Mouse (Mus musculus) MEL (cell line): ENCODE data around the gene Zfp217. TPM values are rescaled to one million over a fixed set of nuclear protein-coding genes. Genes with fewer than 3 reads are reported as not detected.

Experiments
- DNase-seq: peaks from one replicate; pipeline ENCODE4 v3.0.0; 2011; ENCODE audit warnings: low read depth, low spot score
- H3K27ac ChIP-seq: 2 replicates; pipeline ENCODE4 v1.5.1; 2012; ENCODE audit warnings: low read depth, mild to moderate bottlenecking, control low read depth, low read length, moderate library complexity; ENCODE audit not compliant: control insufficient read depth
- H3K27me3 ChIP-seq, 2 experiments: fragments of 150-350 bp in 1 of 2; sonication (generic) in 1 of 2; 2 replicates each; pipeline ENCODE4 v1.6.1; 2012; ENCODE audit warnings: low read length in 2 of 2, mild to moderate bottlenecking in 2 of 2, improper control_type of control experiment in 1 of 2, moderate library complexity in 1 of 2; ENCODE audit not compliant: insufficient read depth in 2 of 2, control insufficient read depth in 1 of 2
- H3K36me3 ChIP-seq, 2 experiments: 2 replicates each; pipeline ENCODE4 v1.6.1; 2012 to 2014; ENCODE audit warnings: low read length in 2 of 2, improper control_type of control experiment in 1 of 2, inconsistent platforms in 1 of 2, mild to moderate bottlenecking in 1 of 2; ENCODE audit not compliant: insufficient read depth in 2 of 2, control insufficient read depth in 1 of 2
- H3K4me1 ChIP-seq, 2 experiments: fragments of 150-350 bp in 1 of 2; sonication (generic) in 1 of 2; 2 replicates each; pipeline ENCODE4 v1.6.1; 2012; ENCODE audit warnings: low read length in 2 of 2, improper control_type of control experiment in 1 of 2, mild to moderate bottlenecking in 1 of 2; ENCODE audit not compliant: insufficient read depth in 2 of 2, control insufficient read depth in 1 of 2
- H3K4me3 ChIP-seq, 2 experiments: fragments of 150-350 bp in 1 of 2; sonication (generic) in 1 of 2; 2 replicates each; pipeline ENCODE4 v1.5.1; 2012; ENCODE audit warnings: low read depth in 2 of 2, low read length in 2 of 2, mild to moderate bottlenecking in 2 of 2, moderate library complexity in 2 of 2, control low read depth in 1 of 2, improper control_type of control experiment in 1 of 2; ENCODE audit not compliant: control insufficient read depth in 1 of 2, insufficient read depth in 1 of 2
- H3K79me2 ChIP-seq: 2 replicates; pipeline ENCODE4 v1.6.1; 2012; ENCODE audit warnings: mild to moderate bottlenecking, low read length, moderate library complexity; ENCODE audit not compliant: control insufficient read depth, poor library complexity, insufficient read depth
- H3K9ac ChIP-seq: 2 replicates; pipeline ENCODE4 v1.6.1; 2012; ENCODE audit warnings: low read depth, mild to moderate bottlenecking, control low read depth, low read length, moderate library complexity; ENCODE audit not compliant: control insufficient read depth, poor library complexity, severe bottlenecking
- H3K9me3 ChIP-seq: fragments of 150-350 bp; sonication (generic); replicated peaks from 2 replicates; pipeline ENCODE4 v1.6.1; 2012; ENCODE audit warnings: mild to moderate bottlenecking, low read length, improper control_type of control experiment, moderate library complexity; ENCODE audit not compliant: insufficient read depth
- BHLHE40 ChIP-seq: IDR thresholded peaks from 2 replicates; pipeline ENCODE4 v1.6.1; 2012; ENCODE audit warnings: low read depth, mild to moderate bottlenecking, inconsistent platforms, low read length, improper control_type of control experiment, borderline replicate concordance
- ELF1 ChIP-seq: IDR thresholded peaks from 2 replicates; pipeline ENCODE4 v1.6.1; 2014; ENCODE audit warnings: low read depth, mild to moderate bottlenecking, inconsistent platforms, low read length, improper control_type of control experiment, moderate library complexity
- ETS1 ChIP-seq: IDR thresholded peaks from 2 replicates; pipeline ENCODE4 v1.6.1; 2012; ENCODE audit warnings: low read depth, mild to moderate bottlenecking, inconsistent platforms, low read length, improper control_type of control experiment, moderate library complexity
- GATA1 ChIP-seq: IDR thresholded peaks from 2 replicates; pipeline ENCODE4 v1.6.1; 2011; ENCODE audit warnings: low read depth, low read length, improper control_type of control experiment
- HCFC1 ChIP-seq: IDR thresholded peaks from 2 replicates; pipeline ENCODE4 v1.6.1; 2012; ENCODE audit warnings: low read depth, mild to moderate bottlenecking, inconsistent platforms, low read length, improper control_type of control experiment, moderate library complexity
- KAT2A ChIP-seq: conservative IDR thresholded peaks from 2 replicates; pipeline ENCODE4 v1.6.1; 2012; ENCODE audit warnings: low read depth, low read length, improper control_type of control experiment, inconsistent platforms
- MAFK ChIP-seq: IDR thresholded peaks from 2 replicates; pipeline ENCODE4 v1.6.1; 2011; ENCODE audit warnings: low read depth, mild to moderate bottlenecking, low read length, improper control_type of control experiment, borderline replicate concordance
- MEF2A ChIP-seq: IDR thresholded peaks from 2 replicates; pipeline ENCODE4 v1.6.1; 2014; ENCODE audit warnings: low read depth, mild to moderate bottlenecking, inconsistent platforms, low read length, improper control_type of control experiment; ENCODE audit not compliant: poor library complexity, insufficient replicate concordance, severe bottlenecking; ENCODE audit errors: extremely low read depth
- MYC ChIP-seq: IDR thresholded peaks from 2 replicates; pipeline ENCODE4 v1.6.1; 2011; ENCODE audit warnings: low read depth, mild to moderate bottlenecking, low read length, improper control_type of control experiment, moderate library complexity
- NRF1 ChIP-seq: IDR thresholded peaks from 2 replicates; pipeline ENCODE4 v1.6.1; 2014; ENCODE audit warnings: low read depth, mild to moderate bottlenecking, inconsistent platforms, low read length, improper control_type of control experiment, moderate library complexity; ENCODE audit not compliant: poor library complexity, insufficient read depth, severe bottlenecking
- RCOR1 ChIP-seq: IDR thresholded peaks from 2 replicates; pipeline ENCODE4 v1.6.1; 2012; ENCODE audit warnings: low read depth, mild to moderate bottlenecking, inconsistent platforms, low read length, improper control_type of control experiment
- TCF12 ChIP-seq: IDR thresholded peaks from 2 replicates; pipeline ENCODE4 v1.6.1; 2014; ENCODE audit warnings: low read depth, mild to moderate bottlenecking, inconsistent platforms, low read length, improper control_type of control experiment, moderate library complexity
- UBTF ChIP-seq: IDR thresholded peaks from 2 replicates; pipeline ENCODE4 v1.6.1; 2012; ENCODE audit warnings: low read depth, mild to moderate bottlenecking, inconsistent platforms, low read length, improper control_type of control experiment, moderate library complexity, borderline replicate concordance; ENCODE audit not compliant: insufficient read depth
- ZKSCAN1 ChIP-seq: IDR thresholded peaks from 2 replicates; pipeline ENCODE4 v1.6.1; 2012; ENCODE audit warnings: low read depth, mild to moderate bottlenecking, inconsistent platforms, low read length, improper control_type of control experiment, moderate library complexity
- polyA plus RNA-seq, 2 experiments: library from polyadenylated mRNA; stranded (reverse) in 1 of 2; unstranded in 1 of 2; fragments of >175 nt in 1 of 2; fragments of >200 nt in 1 of 2; gene quantifications; 2 replicates each; pipeline versions ENCODE4 v1.2.1 to v1.2.4; 2012; ENCODE audit warnings: low replicate concordance in 2 of 2, low read depth in 1 of 2; ENCODE audit not compliant: insufficient read length in 2 of 2, insufficient read depth in 1 of 2, missing spikeins in 1 of 2
- total RNA-seq: library from RNA; depleted of rRNA; stranded (reverse); fragments of 300-350 nt; gene quantifications from 2 replicates; pipeline ENCODE4 v1.2.3, GENCODE M21; 2012

The Zfp217 gene
- total and polyA plus RNA-seq, 3 experiments: 21.7 to 34.9 (median 25.5) TPM

GRCm38 (mm10) chr2:170177323-170177722, 29.4 kb upstream of the Zfp217 start:
- Histone ChIP-seq H3K9me3 (no peaks in the 10 kb centered on the region), H3K79me2 (no peaks in the 10 kb centered on the region; the same call in 1 of the 2 replicates), H3K4me1 (peaks cover 25 to 37% of the 10 kb centered on the region in 2 experiments), H3K27ac (no peak overlapping the region), H3K27me3 (no peaks in the 10 kb centered on the region), H3K9ac (no peak overlapping the region), H3K4me3 (no peak overlapping the region), H3K36me3 (peaks cover 0 to 35% of the 10 kb centered on the region in 2 experiments; a peak in 2 of 4 replicates)
- no peak for TF ChIP-seq NRF1
- TF ChIP-seq RCOR1: no peak
- TF ChIP-seq MAFK: no peak
- no peak for TF ChIP-seq BHLHE40
- no peak for TF ChIP-seq GATA1
- TF ChIP-seq ETS1: no peak
- TF ChIP-seq MYC: no peak
- TF ChIP-seq HCFC1: no peak
- TF ChIP-seq ZKSCAN1: no peak
- TF ChIP-seq UBTF: no peak
- no peak for TF ChIP-seq KAT2A
- no peak for TF ChIP-seq TCF12
- TF ChIP-seq ELF1: no peak
- DNase-seq: no peak

GRCm38 (mm10) chr2:170176284-170176926, 28.5 kb upstream of the Zfp217 start:
- H3K79me2 ChIP-seq: no peaks in the 10 kb centered on the region; the same call in 1 of the 2 replicates
- H3K36me3 ChIP-seq: peaks cover 0 to 35% of the 10 kb centered on the region in 2 experiments; a peak in 2 of 4 replicates
- no peak for DNase-seq
- H3K9ac ChIP-seq: no peak overlapping the region
- no peaks in the 10 kb centered on the region for H3K27me3 ChIP-seq
- peak overlapping the region in 1 of 2 experiments; percentile 6; a peak in 1 of 4 replicates for H3K4me3 ChIP-seq
- TF ChIP-seq ETS1 (peak; percentile 25; the same call in 1 of the 2 replicates), MEF2A (no peak)
- TF ChIP-seq, all 39 proteins: peak for 1
- no peak overlapping the region for H3K27ac ChIP-seq
- H3K9me3 ChIP-seq: no peaks in the 10 kb centered on the region
- peaks cover 25 to 37% of the 10 kb centered on the region in 2 experiments for H3K4me1 ChIP-seq
